Mouse (Mus musculus): ENCODE data around the gene Rab3a. TPM values are rescaled to one million over a fixed set of nuclear protein-coding genes. Genes with fewer than 3 reads are reported as not detected.

Gene Rab3a
- total RNA-seq, 1 experiment, result 4.3 TPM

- H3K36me3 ChIP-seq (ENCODE audit: control insufficient read depth, insufficient read depth, low read length, poor library complexity, severe bottlenecking), result no peaks in the 10 kb centered on the region; the same call in 1 of the 2 replicates
- TF ChIP-seq HCFC1 (IDR thresholded peaks at IDR 0.05; ENCODE audit: borderline replicate concordance, insufficient read depth, low read length) (no peak), MAFK (IDR thresholded peaks at IDR 0.05; ENCODE audit: insufficient read depth, low read depth, low read length) (no peak), CHD2 (IDR thresholded peaks at IDR 0.05; ENCODE audit: low read depth, low read length) (no peak), ZC3H11A (IDR thresholded peaks at IDR 0.05; ENCODE audit: borderline replicate concordance, low read depth, low read length) (no peak), ZNF384 (IDR thresholded peaks at IDR 0.05; ENCODE audit: low read depth, low read length) (no peak)
- H3K27ac ChIP-seq (ENCODE audit: insufficient read depth, low read depth, low read length, poor library complexity, severe bottlenecking), result no peak overlapping the region
- no peaks in the 10 kb centered on the region for H3K9me3 ChIP-seq (ENCODE audit: control insufficient read depth, insufficient read depth, low read depth, low read length)
- H3K4me3 ChIP-seq (ENCODE audit: insufficient read depth in 1 of 2, low read depth in 1 of 2, low read length in 2 of 2, poor library complexity in 1 of 2, severe bottlenecking in 1 of 2), result no peak overlapping the region
- H3K9ac ChIP-seq (ENCODE audit: insufficient read depth, low read depth, low read length, poor library complexity, severe bottlenecking), result no peak overlapping the region
- in situ Hi-C loops (cut with MboI; ENCODE audit: low sequenced_read_pairs in 2 of 2, unreplicated experiment in 2 of 2), result no loop called here
- H3K4me1 ChIP-seq (ENCODE audit: control insufficient read depth in 2 of 2, insufficient read depth in 2 of 2, low read length in 2 of 2, poor library complexity in 1 of 2), result peaks cover 0 to 10% of the 10 kb centered on the region in 2 experiments; a peak in 2 of 4 replicates
- no peak for DNase-seq (ENCODE audit: low read depth, low spot score)
Measured at GRCm38 (mm10) chr8:70801156-70801555, 46.7 kb downstream of the Rab3a start.

GRCm38 (mm10) chr8:70801830-70802229 lies 47.4 kb downstream of the Rab3a start:
- H3K4me1 ChIP-seq (ENCODE audit: control insufficient read depth in 2 of 2, insufficient read depth in 2 of 2, low read length in 2 of 2, poor library complexity in 1 of 2), result peaks cover 0 to 8% of the 10 kb centered on the region in 2 experiments; a peak in 2 of 4 replicates
- DNase-seq (ENCODE audit: low read depth, low spot score), result no peak
- in situ Hi-C loops (cut with MboI; ENCODE audit: low sequenced_read_pairs in 2 of 2, unreplicated experiment in 2 of 2), result no loop called here

GRCm38 (mm10) chr8:70802786-70803510 lies 48.5 kb downstream of the Rab3a start:
- TF ChIP-seq MAFK (IDR thresholded peaks at IDR 0.05; ENCODE audit: insufficient read depth, low read depth, low read length), result no peak
- no peak for TF ChIP-seq CHD2 (IDR thresholded peaks at IDR 0.05; ENCODE audit: low read depth, low read length)
- in situ Hi-C loops (cut with MboI; ENCODE audit: low sequenced_read_pairs in 2 of 2, unreplicated experiment in 2 of 2), result no loop called here
- H3K27ac ChIP-seq (ENCODE audit: insufficient read depth, low read depth, low read length, poor library complexity, severe bottlenecking), result no peak overlapping the region; the same call in 1 of the 2 replicates
- H3K4me3 ChIP-seq (ENCODE audit: insufficient read depth in 1 of 2, low read depth in 1 of 2, low read length in 2 of 2, poor library complexity in 1 of 2, severe bottlenecking in 1 of 2), result no peak overlapping the region
- H3K36me3 ChIP-seq (ENCODE audit: control insufficient read depth, insufficient read depth, low read length, poor library complexity, severe bottlenecking), result no peaks in the 10 kb centered on the region; the same call in 1 of the 2 replicates
- no peak overlapping the region for H3K9ac ChIP-seq (ENCODE audit: insufficient read depth, low read depth, low read length, poor library complexity, severe bottlenecking)
- no peak for DNase-seq (ENCODE audit: low read depth, low spot score)
- H3K9me3 ChIP-seq (ENCODE audit: control insufficient read depth, insufficient read depth, low read depth, low read length), result no peaks in the 10 kb centered on the region
- peaks cover 0 to 8% of the 10 kb centered on the region in 2 experiments; a peak in 2 of 4 replicates for H3K4me1 ChIP-seq (ENCODE audit: control insufficient read depth in 2 of 2, insufficient read depth in 2 of 2, low read length in 2 of 2, poor library complexity in 1 of 2)

More at GRCm38 (mm10) chr8:70801830-70802229, 47.4 kb downstream of the Rab3a start:
- H3K27ac ChIP-seq (ENCODE audit: insufficient read depth, low read depth, low read length, poor library complexity, severe bottlenecking), result no peak overlapping the region
- no peaks in the 10 kb centered on the region; the same call in 1 of the 2 replicates for H3K36me3 ChIP-seq (ENCODE audit: control insufficient read depth, insufficient read depth, low read length, poor library complexity, severe bottlenecking)
- H3K9me3 ChIP-seq (ENCODE audit: control insufficient read depth, insufficient read depth, low read depth, low read length), result no peaks in the 10 kb centered on the region
- no peak for TF ChIP-seq HCFC1 (IDR thresholded peaks at IDR 0.05; ENCODE audit: borderline replicate concordance, insufficient read depth, low read length)
- no peak for TF ChIP-seq CHD2 (IDR thresholded peaks at IDR 0.05; ENCODE audit: low read depth, low read length)
- no peak for TF ChIP-seq MAFK (IDR thresholded peaks at IDR 0.05; ENCODE audit: insufficient read depth, low read depth, low read length)
- TF ChIP-seq ZNF384 (IDR thresholded peaks at IDR 0.05; ENCODE audit: low read depth, low read length), result no peak
- no peak for TF ChIP-seq ZC3H11A (IDR thresholded peaks at IDR 0.05; ENCODE audit: borderline replicate concordance, low read depth, low read length)
- no peak overlapping the region for H3K9ac ChIP-seq (ENCODE audit: insufficient read depth, low read depth, low read length, poor library complexity, severe bottlenecking)
- no peak overlapping the region for H3K4me3 ChIP-seq (ENCODE audit: insufficient read depth in 1 of 2, low read depth in 1 of 2, low read length in 2 of 2, poor library complexity in 1 of 2, severe bottlenecking in 1 of 2)

- TF ChIP-seq CHD2 (IDR thresholded peaks at IDR 0.05; ENCODE audit: low read depth, low read length), result no peak
- H3K4me1 ChIP-seq (ENCODE audit: control insufficient read depth in 2 of 2, insufficient read depth in 2 of 2, low read length in 2 of 2, poor library complexity in 1 of 2), result peaks cover 0 to 8% of the 10 kb centered on the region in 2 experiments; a peak in 2 of 4 replicates
- DNase-seq (ENCODE audit: low read depth, low spot score), result no peak
- peak overlapping the region; percentile 73 to 91 for H3K4me3 ChIP-seq (ENCODE audit: insufficient read depth in 1 of 2, low read depth in 1 of 2, low read length in 2 of 2, poor library complexity in 1 of 2, severe bottlenecking in 1 of 2)
- no peaks in the 10 kb centered on the region; the same call in 1 of the 2 replicates for H3K36me3 ChIP-seq (ENCODE audit: control insufficient read depth, insufficient read depth, low read length, poor library complexity, severe bottlenecking)
- peak overlapping the region; percentile 34; the same call in 1 of the 2 replicates for H3K9ac ChIP-seq (ENCODE audit: insufficient read depth, low read depth, low read length, poor library complexity, severe bottlenecking)
- no peaks in the 10 kb centered on the region for H3K9me3 ChIP-seq (ENCODE audit: control insufficient read depth, insufficient read depth, low read depth, low read length)
- in situ Hi-C loops (cut with MboI; ENCODE audit: low sequenced_read_pairs in 2 of 2, unreplicated experiment in 2 of 2), result no loop called here
- no peak overlapping the region; the same call in 1 of the 2 replicates for H3K27ac ChIP-seq (ENCODE audit: insufficient read depth, low read depth, low read length, poor library complexity, severe bottlenecking)
Measured at GRCm38 (mm10) chr8:70803761-70804480, 49.4 kb downstream of the Rab3a start.
